Mouse (Mus musculus) heart, postnatal 36 days (tissue): ENCODE results near the gene Cnksr3. TPM values are rescaled to one million over a fixed set of nuclear protein-coding genes. Genes with fewer than 3 reads are reported as not detected.
A peak's percentile ranks its signal among the peaks of the same experiment; 100 is the strongest.

ENCODE experiments used
- DNase-seq, 2 experiments: peaks; one replicate each; pipeline ENCODE4 v3.0.0; 2021 to 2022
- intact Hi-C: fragments of 180-260 bp; cut with DNase I; formaldehyde crosslinking; loops from one replicate; pipeline ENCODE4 v1.15.1; 2025
- total RNA-seq, 2 experiments: library from RNA; stranded (reverse); gene quantifications; 2 replicates each; pipeline ENCODE4 v1.2.3; 2021

Gene Cnksr3
- 10 to 100 TPM; 22.1 to 35.7 TPM for total RNA-seq

DNA sequence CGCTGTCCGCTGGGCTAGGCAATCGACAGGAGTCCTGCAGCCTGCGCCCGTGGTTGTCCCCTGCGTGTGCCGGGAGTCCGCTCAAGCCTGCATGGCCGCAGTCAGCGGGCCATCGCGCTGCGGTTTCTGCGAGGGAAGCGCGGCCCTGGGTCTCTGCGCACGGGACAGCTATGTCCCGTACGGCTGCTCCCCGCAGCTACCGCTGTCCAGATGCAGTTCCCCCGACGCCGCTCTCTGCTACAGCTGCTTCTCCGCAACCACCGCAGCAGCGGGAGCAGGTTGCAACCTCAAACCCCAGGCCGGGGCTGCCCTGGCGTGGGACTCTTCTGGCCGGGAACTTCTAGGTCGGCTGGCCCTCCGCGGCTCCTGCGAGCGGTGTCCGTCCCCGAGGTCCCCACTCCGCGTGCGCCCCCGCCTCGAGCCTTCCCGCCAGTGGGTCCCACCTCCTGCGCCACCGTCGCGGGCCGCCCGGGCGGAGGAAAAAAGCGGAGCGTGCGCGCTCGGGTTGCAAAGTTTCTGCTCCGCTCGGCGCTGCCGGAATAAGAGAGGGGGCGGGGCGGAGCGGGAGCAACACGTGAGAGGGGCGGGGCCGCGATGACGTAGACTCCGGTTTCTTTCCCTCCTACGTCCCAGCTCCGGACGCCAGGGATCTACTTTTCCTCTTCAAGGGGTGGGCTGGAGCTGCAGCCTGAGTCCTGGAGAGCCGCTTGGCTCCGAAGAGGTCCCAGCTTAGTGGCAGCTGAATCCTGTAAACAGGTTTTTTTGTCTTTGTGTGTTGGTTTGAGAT, at the start of gene Cnksr3:
Gene Cnksr3 (minus strand): TSS at position 542 of the 787 bp plus-strand sequence.
- intact Hi-C loops = loop anchor here (1.0 to 5.0 kb wide), 6 partner anchors 23 to 136 kb away; no protein-coding TSS in a partner anchor
- peak; percentile 97 to 98 for DNase-seq

DNA sequence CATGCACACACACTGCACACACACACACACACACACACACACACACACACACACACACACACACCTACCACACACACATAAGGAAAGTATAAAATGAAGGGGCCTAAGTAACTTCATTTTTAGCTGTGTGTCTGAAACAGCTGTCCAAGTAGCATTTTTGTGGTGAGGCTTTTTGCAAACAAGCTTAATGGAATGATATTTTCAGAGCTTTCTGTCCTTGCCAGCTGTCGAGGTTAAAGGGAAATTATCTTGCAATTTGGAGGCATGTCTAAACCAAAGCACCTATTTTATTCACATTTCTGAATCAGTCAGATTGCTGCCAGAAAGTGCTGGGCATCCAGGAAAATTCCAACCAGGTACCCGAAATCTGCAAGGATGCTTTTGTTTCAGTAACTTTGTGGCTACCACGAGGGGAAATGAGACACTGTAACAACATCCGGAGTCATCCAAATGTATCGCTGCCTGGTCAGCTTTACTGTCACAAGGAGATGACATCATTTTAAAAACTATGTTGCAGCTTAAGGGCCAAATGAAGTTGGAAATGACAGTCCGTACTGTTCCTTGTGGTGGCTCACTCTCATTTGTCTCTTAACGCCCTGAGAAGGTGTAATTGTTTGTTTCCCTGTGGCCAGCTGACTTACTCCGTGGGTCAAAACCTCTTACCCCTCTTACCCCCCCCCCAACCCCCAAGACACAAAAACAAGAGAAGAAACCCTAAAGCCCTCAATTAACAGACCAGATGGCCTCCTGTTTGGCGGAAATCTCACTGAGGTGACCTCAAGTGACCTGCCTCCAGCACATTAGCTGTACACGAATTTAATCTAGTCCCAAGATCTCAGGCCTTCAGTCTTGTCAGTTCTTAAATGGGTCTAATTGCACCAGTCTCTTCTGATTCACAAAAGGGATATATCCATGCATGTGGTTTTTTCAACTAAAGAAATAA, 48.4 kb upstream of the Cnksr3 start:
- DNase-seq = no peak
- intact Hi-C loops = no loop called here

DNA sequence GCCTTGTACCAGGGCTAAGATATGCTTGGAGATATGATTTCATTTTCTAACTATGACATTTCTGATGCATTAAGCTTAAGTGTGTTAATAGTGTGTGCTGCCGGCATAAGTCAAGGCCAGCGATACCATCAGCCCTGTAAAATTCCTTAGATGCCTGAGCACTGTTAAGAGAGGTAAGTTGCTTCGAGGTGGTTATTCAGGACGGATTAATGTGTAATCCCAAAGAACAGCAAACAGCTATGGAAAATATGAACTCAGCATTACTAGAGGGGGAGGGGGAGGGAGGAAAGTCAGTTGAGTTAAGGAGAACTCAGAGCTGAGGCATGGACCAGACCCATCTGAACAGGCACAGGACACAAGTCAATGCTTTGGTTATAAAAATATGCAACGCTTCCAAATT, 46.6 kb upstream of the Cnksr3 start:
- intact Hi-C loops = no loop called here
- DNase-seq = no peak

DNA sequence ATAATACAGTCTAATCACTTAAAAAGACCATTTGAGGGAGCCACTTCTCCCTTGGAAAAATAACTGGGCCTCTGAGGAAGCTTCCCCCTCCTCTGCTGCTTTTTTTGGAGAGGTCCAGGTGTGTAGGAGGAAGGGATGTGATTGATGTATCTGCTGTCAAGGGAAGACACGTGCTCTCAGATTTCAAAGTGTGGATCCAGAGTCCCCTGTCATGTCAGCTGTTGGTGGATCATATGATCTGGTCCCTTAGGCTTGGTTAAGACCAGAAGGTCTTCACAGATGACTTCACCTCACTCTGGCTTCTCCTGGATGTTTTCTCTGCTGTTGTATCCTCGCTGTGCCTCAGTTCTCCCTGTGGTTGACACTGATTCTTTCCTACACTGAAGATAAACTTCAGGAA, 38.4 kb upstream of the Cnksr3 start:
- no peak for DNase-seq
- intact Hi-C loops = no loop called here

DNA sequence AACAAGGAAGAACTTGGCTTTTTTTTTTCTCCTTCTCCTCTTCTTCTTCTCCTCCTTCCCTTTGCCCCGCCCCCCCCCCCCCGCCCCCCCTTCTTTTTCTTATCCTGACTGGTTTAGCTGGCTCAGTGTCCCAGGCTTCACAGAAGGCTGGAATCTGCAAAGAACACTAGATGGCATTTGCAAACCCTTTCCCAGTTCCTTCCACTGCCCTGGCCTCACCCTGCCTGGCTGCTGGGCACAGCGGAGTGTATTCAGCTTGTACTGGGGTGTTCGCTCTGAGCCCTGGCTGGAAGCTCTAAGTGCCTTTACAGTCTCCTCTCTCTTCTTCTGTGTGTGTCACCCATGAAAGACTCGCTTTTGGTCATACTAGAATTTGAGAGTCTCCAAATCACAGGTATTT, 22.6 kb upstream of the Cnksr3 start:
- no peak for DNase-seq
- intact Hi-C loops = no loop called here

DNA sequence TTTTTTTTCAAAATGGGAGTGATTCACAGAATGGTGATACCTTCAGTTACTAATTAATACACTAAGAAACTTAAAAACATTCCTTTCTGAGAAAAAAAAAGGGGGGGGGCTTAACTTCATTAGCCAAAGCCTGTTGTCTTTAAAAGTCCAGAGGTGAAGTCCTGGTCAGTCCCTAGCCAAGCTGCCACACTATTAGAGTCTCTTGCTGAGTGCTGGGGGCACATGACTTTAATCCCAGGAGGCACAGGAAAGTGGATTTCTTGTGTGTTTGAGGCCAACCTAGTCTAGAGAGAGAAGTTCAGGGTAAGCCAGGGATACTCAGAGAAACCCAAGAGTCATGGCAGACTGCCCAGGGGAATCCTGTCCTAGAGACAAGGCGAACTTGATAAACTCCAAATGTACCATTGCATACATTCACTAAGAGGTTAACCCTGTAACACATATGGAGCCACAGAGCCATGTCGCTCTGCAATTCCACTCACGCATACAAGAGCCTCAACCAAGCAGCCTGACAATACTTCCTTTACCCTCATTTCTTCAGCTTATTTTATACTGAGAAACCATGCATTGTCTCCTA, 5.6 kb upstream of the Cnksr3 start:
- no peak for DNase-seq
- intact Hi-C loops = no loop called here

DNA sequence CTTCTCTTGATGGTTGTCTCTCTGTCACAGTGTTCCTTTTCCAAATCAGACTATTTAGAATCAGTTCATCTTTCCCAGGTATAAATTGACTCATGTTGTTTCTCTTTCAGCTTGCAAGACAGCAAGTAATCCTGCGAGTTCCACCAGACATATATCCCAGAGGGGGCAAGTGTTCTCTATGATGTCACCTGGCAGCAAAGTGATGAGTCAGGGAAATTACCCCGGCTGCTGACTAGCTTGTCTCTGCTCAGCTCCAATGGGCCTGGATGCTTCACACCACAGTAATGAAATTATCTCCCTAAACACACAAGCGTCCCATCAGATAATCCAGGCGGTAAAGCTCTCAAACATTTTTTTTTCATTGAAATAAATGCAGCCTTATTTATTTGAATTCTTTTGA, 2.7 kb upstream of the Cnksr3 start:
- intact Hi-C loops = loop anchor here (5.0 kb wide), 3 partner anchors 57 to 72 kb away; no protein-coding TSS in a partner anchor
- DNase-seq = no peak

DNA sequence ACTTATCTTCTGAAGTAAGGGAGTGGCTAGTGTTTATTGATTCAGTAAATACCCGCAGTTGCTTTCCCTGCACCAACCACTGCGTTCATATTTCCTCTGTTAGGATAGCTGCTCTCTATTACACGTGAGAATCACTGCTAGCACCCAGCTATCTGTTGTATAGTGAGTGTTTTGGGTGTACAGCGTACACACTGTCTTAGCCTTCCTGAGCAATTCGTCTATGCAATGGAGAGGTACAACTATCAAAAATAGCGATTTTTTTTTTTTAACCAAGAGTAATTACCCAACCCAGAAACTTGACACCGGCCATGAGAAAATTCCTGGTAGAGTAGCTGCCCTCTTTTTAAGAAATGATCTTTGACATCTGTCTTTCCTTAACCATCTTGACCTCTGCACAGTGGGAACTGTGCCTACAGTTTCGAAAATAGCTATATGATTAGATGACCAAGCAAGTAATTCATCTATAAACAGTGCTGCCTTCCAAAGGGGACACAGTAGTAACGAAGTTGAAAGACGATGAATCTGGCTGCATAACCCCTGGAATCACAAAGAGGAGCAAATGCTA, 1.1 kb upstream of the Cnksr3 start:
- intact Hi-C loops = loop anchor here (5.0 kb wide), 3 partner anchors 56 to 71 kb away; no protein-coding TSS in a partner anchor
- DNase-seq = no peak

DNA sequence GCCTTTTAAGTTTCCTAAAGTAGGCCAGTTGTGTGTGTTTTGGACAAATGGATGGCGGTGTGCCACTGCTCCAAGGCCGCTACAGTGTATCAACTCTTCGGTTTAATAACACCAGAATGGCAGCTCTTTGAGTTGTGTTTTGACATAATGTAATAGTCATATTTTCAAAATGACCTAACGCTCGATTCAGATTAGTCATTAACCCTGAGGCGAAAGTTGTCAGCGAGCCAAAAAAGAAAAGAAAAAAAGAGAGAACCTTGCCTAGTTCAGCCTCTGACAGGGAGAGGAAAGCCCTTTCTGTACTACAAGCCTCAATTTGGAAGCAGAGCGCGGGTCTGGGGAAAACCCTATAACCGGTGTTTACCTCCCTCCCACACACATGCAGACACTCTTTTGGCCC, 500 bp upstream of the Cnksr3 start:
- intact Hi-C loops = loop anchor here (1.0 to 5.0 kb wide), 4 partner anchors 55 to 136 kb away; no protein-coding TSS in a partner anchor
- peak in 1 of 2 experiments; percentile 39 for DNase-seq

DNA sequence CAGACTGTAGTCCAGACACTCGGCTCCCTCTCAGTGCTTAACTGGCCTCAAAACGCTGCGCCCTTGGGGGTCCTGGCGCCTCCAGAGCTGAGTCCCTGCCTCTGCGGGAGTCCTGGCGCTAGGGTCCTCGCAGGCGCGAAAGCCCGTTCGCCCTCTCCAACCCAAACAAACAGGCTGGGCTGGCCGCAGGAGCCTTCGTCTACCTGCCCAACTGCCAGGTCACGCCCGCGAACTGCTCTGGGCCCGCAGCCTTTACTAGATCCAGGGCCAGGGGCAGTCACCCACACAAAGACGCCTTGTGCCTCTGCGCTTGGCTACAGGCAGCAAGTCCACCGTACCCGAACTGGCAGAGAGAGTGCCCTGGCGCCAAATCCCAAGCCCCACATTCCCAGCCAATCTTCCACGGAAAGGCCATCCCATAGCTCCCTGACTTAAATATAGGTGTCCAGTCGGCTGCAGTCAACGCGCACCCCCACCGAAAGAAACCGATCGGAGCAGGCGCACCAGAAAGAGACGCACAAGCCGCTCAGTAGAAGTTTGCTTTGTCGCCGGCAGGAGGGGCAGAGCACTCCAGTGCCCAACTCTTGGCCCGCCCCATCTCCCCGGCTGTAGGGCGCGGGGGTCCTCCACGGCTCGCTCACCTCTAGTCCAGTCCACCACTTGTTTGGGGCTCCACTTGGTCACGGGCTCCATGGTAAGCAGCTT, 894 bp downstream of the Cnksr3 start:
- intact Hi-C loops = loop anchor here (2.0 to 5.0 kb wide), 5 partner anchors 22 to 92 kb away; no protein-coding TSS in a partner anchor
- peak; percentile 76 to 86 for DNase-seq

DNA sequence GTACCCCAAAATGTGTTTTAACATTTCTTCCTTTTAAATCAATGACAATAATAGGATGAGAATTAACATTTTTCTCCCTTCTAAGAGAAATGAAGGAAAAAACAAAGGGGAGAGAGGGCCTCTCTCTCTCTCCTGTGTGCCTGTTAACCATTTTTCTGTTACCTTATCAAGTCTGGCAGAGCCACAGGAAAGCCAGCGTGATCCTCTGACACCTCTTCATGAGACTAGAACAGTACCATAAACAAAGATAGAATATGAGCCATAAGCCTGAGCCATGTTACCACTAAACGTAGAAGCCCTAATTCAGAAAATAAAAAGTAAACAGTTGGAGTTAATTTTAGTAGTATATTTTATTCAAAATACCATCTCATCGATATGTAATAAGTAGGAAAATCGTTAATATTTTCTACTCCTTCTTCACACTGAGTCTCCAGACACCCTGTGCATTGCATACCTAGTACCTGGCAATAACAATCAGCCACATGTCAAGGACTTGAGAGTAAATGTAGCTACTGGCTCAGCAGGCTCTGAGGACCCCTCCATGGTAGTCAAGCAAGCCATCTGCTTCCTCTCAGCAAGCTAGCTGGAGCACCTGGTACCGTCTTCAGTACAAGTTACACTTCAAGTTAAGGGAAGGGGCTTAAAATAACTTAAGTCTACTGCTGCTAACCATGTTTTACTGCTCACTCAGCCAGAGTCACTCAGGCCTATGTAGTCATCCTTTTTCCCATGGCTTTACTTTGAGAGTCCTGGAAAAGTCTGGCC, 2.2 kb downstream of the Cnksr3 start:
- intact Hi-C loops = loop anchor here (2.0 to 5.0 kb wide), 5 partner anchors 21 to 91 kb away; no protein-coding TSS in a partner anchor
- no peak for DNase-seq

DNA sequence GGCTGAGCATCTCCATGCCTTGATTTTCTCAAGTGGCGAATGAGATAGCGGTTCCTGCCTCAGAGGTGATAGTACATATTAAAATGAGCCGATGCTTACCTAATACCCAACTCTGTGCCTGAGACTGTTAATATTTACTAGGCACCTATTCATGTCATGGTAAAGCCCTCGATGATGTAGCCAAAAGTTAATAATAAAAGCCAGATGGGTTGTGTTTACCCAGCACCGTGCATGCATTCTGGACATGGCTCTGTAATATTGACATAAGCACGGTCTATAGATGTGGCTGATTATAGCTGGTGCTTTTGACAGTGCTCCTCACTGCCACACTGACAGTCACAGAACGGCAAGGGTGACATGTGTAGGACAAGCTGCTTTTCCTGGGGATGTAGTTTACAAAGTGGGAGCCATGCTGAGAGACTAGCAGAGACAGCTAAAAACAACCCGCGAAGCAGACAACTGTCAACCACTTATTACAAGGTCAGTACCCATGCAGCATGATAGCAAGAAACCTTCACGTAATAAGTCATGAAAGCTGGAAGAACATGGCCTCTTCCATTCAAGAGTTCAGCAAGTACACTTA, 3.1 kb downstream of the Cnksr3 start:
- intact Hi-C loops = no loop called here
- DNase-seq = no peak

DNA sequence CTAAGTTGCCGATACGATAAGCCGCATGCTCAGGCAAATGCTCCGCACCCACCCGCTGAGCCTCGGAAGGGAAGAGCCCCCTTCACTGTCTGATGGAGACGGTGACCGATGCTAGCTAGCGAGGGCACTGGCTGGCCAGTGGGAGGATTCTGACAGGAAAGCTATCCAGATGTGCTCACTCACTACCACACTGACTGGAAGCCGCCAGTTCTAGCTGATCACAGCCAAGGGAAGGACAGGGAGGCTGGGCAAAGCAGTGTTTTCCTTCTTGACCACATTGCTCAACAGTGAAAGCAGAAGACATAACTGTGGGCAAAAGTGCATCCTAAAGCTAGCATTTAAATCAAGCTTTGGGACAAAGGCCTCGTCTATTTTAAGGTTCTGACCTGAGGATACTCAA, 4.7 kb downstream of the Cnksr3 start:
- no peak for DNase-seq
- intact Hi-C loops = no loop called here

DNA sequence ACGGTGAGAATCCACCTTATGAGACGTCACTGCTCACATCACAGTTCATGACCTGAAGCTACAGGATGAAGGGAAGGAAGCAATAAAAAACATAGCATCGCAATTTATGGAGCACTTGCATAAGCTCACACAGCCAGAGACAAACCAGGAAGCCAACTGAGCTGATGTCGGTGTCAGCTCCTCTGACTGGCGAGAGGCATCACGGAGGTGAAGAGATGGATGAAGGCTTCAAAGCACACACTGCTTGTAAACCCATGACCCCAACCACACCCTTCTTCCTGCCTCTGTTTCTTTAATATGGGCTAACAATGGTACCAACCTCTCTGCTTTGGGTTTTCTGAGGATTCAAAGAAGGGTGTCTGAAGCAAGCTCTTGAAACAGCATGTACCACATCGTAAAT, 5.5 kb downstream of the Cnksr3 start:
- intact Hi-C loops = no loop called here
- no peak for DNase-seq

DNA sequence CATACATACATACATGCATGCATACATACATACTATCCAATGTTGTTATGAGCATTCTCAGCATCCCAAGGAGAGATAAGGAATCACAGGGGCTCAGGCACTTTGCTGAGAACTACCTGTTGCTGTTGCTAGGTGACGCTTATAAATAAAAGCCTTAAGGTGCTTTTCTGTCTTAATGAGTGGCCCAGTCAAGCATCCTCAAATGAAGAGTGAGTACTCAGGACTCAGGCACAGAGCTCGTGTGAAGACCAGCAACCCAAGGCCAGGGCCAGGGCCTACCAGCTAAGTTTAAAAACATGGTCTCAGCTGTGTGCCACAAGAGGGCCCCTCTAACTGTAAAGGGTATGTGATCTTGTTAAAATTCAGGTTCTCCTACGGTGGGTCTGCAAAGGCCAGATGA, 6.5 kb downstream of the Cnksr3 start:
- intact Hi-C loops = no loop called here
- no peak for DNase-seq

DNA sequence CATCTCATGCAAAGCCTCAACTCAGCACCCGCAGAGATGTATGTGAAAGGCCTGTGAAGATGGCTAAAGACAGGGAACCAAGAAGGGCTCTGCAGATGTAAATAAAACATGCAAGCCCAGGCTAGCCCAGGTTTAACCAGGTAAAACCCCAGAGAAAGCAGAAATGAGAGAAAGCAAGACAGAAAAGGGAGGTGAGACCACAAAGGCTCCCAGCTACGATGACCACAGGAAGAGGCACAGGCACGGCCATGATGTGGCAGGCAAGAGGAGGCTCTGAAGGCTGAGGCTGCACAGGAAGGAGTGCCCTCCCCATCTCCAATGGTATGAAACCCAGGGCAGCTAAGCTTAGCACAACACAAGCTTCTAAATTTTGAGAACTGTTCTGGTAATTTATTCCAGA, 7.1 kb downstream of the Cnksr3 start:
- intact Hi-C loops = no loop called here

DNA sequence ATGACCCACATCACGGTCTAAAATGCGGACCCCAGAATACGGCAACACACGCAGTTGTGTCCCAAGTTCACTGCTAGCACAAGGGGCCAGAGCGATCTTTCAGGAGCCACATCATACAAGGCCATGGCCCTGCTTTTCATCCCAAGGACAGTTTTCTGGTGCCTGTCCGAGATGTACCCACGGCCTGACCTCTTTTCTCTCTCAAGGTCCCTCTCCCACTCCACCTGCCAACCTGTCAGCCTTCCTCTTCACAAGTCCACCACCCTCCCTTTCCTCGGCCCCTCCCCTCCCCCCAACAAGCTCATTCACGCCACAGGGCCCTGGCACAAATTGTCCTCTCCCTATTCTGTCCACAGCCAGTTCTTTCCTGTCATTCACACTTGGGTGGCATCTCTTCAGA, 9.5 kb downstream of the Cnksr3 start:
- intact Hi-C loops = no loop called here
- DNase-seq = no peak

More for the DNA sequence above, 7.1 kb downstream of the Cnksr3 start:
- DNase-seq = no peak

DNA sequence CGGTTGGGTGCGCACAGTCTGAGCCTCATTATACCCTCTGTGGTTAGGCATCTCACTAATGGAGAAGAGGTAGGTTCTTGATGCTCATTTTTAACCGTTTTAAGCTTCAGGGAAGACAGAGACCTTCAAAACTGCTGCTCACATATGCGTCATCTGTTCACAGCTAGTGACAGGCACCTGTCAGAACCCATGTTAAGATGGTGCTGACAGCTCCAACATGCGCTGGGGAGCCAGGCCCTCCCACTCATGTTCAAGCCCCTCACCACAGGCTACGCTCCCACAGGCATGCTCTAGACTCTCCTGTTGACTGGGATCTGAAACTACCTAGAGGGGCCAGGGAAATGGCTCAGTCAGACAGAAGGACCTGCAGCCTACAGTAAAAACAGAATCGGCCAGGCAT, 11.4 kb downstream of the Cnksr3 start:
- intact Hi-C loops = no loop called here
- no peak for DNase-seq

DNA sequence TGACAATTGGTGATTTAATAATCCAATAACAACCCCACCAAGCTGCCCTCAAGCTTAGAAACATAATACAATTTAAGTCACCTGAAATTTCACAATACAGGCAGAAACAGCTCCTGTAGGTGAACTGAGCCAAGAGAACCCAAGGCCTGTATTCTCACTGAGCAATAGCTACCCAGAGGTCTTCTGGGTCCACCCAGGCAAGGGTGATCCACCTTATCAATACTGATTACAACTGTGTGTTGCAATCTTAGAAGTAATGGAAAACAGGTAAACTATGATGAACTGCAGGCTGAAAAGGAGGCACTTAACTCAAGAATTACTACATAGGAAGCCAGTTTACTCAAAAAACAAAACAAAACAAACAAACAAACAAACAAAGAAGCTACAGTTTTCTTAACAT, 13.8 kb downstream of the Cnksr3 start:
- no peak for DNase-seq
- intact Hi-C loops = no loop called here
